Mouse (Mus musculus): ENCODE data around the gene N4bp2l2. TPM values are rescaled to one million over a fixed set of nuclear protein-coding genes. Genes with fewer than 3 reads are reported as not detected.

Gene N4bp2l2
- total and polyA plus RNA-seq, 3 experiments: 53.1 to 84.4 (median 80.0) TPM

DNA sequence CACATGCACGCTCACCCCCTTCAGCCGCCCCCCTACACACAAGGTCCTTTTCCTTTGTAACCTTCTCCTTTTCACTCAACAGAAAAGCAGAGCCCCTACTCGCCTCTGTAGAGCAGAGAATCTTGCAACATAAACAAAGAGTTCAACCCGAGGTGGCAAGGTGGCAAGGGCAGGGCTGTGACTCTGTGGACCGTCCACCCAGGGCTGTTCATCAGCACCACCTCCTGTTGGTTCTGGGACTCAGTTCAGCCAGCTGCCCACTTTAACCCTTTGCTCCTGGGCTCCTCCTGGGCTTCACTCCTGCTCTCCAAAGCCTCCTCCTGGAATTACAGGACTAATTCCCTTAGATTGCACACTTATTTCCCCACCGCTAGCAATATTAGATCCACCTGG lies 81.7 kb downstream of the N4bp2l2 start:
- Histone ChIP-seq H3K27ac (ENCODE audit: insufficient read depth, low read depth) (no peak overlapping the region), H3K9me3 (replicated peaks; ENCODE audit: low read length) (no peaks in the 10 kb centered on the region), H3K9ac (ENCODE audit: insufficient read depth, low read depth) (peak overlapping the region; percentile 1; the same call in 1 of the 2 replicates), H3K4me1 (ENCODE audit: control insufficient read depth in 1 of 2, insufficient read depth in 2 of 2) (peaks cover 13 to 16% of the 10 kb centered on the region in 2 experiments), H3K4me2 (ENCODE audit: insufficient read depth, low read depth, poor library complexity, severe bottlenecking) (no peak overlapping the region), H3K27me3 (replicated peaks) (no peaks in the 10 kb centered on the region), H3K4me3 (replicated peaks in 1 of 3; ENCODE audit: low read depth in 2 of 3, low read length in 2 of 3, poor library complexity in 1 of 3) (no peak overlapping the region), H3K36me3 (replicated peaks in 1 of 2; ENCODE audit: control insufficient read depth in 1 of 2, insufficient read depth in 1 of 2, low read length in 1 of 2) (peaks cover 0 to 25% of the 10 kb centered on the region in 2 experiments), H3K79me2 (replicated peaks; ENCODE audit: control insufficient read depth, extremely low read depth, insufficient read depth, poor library complexity, severe bottlenecking) (no peaks in the 10 kb centered on the region)
- DNase-seq (ENCODE audit: extremely low read depth): no peak
- dilution Hi-C loops (cut with MboI; ENCODE audit: extremely low pct_ligation_motif_present, extremely low pct_unique_long_range_greater_than_20kb, low sequenced_read_pairs) (no loop called here), in situ Hi-C loops (cut with MboI; ENCODE audit: low pct_ligation_motif_present, low pct_unique_long_range_greater_than_20kb, low sequenced_read_pairs) (no loop called here)
- TF ChIP-seq CTCF (conservative IDR thresholded peaks at IDR 0.05 in 1 of 2, IDR thresholded peaks at IDR 0.05 in 1 of 2; ENCODE audit: low read depth in 2 of 2, low read length in 2 of 2): no peak
- TF ChIP-seq CHD1 (IDR thresholded peaks at IDR 0.05; ENCODE audit: low read depth, low read length): no peak
- no peak for TF ChIP-seq UBTF (IDR thresholded peaks at IDR 0.05; ENCODE audit: low read depth, low read length)
- TF ChIP-seq SMC3 (IDR thresholded peaks at IDR 0.05; ENCODE audit: low read depth, low read length): no peak
- no peak for TF ChIP-seq NELFE (IDR thresholded peaks at IDR 0.05; ENCODE audit: low read depth, low read length)
- no peak for TF ChIP-seq POLR2A (IDR thresholded peaks at IDR 0.05; ENCODE audit: low read depth, low read length)
- TF ChIP-seq ZMIZ1 (IDR thresholded peaks at IDR 0.05; ENCODE audit: low read depth, low read length): no peak
- TF ChIP-seq MYC (IDR thresholded peaks at IDR 0.05; ENCODE audit: low read depth, low read length): no peak
- no peak for TF ChIP-seq MXI1 (IDR thresholded peaks at IDR 0.05; ENCODE audit: low read depth, low read length)
- no peak for TF ChIP-seq NRF1 (IDR thresholded peaks at IDR 0.05; ENCODE audit: low read depth, low read length)
- no peak for TF ChIP-seq USF1 (IDR thresholded peaks at IDR 0.05; ENCODE audit: low read depth, low read length)
- TF ChIP-seq ETS1 (conservative IDR thresholded peaks at IDR 0.05; ENCODE audit: low read depth, low read length): no peak
- no peak for TF ChIP-seq RCOR1 (conservative IDR thresholded peaks at IDR 0.05; ENCODE audit: low read depth, low read length)
- no peak for TF ChIP-seq ZKSCAN1 (IDR thresholded peaks at IDR 0.05; ENCODE audit: borderline replicate concordance, low read depth, low read length)
- no peak for TF ChIP-seq MAFK (IDR thresholded peaks at IDR 0.05; ENCODE audit: insufficient replicate concordance, low read length)
- no peak for TF ChIP-seq EP300 (IDR thresholded peaks at IDR 0.05; ENCODE audit: low read length)
- no peak for TF ChIP-seq E2F4 (IDR thresholded peaks at IDR 0.05; ENCODE audit: insufficient replicate concordance, low read depth, low read length)
- no peak for TF ChIP-seq IRF4 (IDR thresholded peaks at IDR 0.05; ENCODE audit: low read depth, low read length)
- TF ChIP-seq PAX5 (IDR thresholded peaks at IDR 0.05; ENCODE audit: low read length): no peak

- dilution Hi-C loops (cut with MboI; ENCODE audit: extremely low pct_ligation_motif_present, extremely low pct_unique_long_range_greater_than_20kb, low sequenced_read_pairs): no loop called here
- in situ Hi-C loops (cut with MboI; ENCODE audit: low pct_ligation_motif_present, low pct_unique_long_range_greater_than_20kb, low sequenced_read_pairs): no loop called here
- DNase-seq (ENCODE audit: extremely low read depth): peak; percentile 29
- Histone ChIP-seq H3K36me3 (replicated peaks in 1 of 2; ENCODE audit: control insufficient read depth in 1 of 2, insufficient read depth in 1 of 2, low read length in 1 of 2) (peaks cover 0 to 20% of the 10 kb centered on the region in 2 experiments), H3K4me3 (replicated peaks in 1 of 3; ENCODE audit: low read depth in 2 of 3, low read length in 2 of 3, poor library complexity in 1 of 3) (peak overlapping the region in 1 of 3 experiments; percentile 21), H3K4me2 (ENCODE audit: insufficient read depth, low read depth, poor library complexity, severe bottlenecking) (no peak overlapping the region), H3K27me3 (replicated peaks) (no peaks in the 10 kb centered on the region), H3K4me1 (ENCODE audit: control insufficient read depth in 1 of 2, insufficient read depth in 2 of 2) (peaks cover 13 to 16% of the 10 kb centered on the region in 2 experiments), H3K9me3 (replicated peaks; ENCODE audit: low read length) (no peaks in the 10 kb centered on the region), H3K9ac (ENCODE audit: insufficient read depth, low read depth) (peak overlapping the region; percentile 1; the same call in 1 of the 2 replicates), H3K79me2 (replicated peaks; ENCODE audit: control insufficient read depth, extremely low read depth, insufficient read depth, poor library complexity, severe bottlenecking) (no peaks in the 10 kb centered on the region), H3K27ac (ENCODE audit: insufficient read depth, low read depth) (peak overlapping the region; percentile 56; the same call in 1 of the 2 replicates)
- TF ChIP-seq ELF1 (IDR thresholded peaks at IDR 0.05; ENCODE audit: low read depth, low read length) (0 out of 2 replicates have a peak, but pooled peaks have one; percentile 12), MYC (IDR thresholded peaks at IDR 0.05; ENCODE audit: low read depth, low read length) (peak; percentile 68; the same call in 1 of the 2 replicates), MAX (IDR thresholded peaks at IDR 0.05; ENCODE audit: low read length) (0 out of 2 replicates have a peak, but pooled peaks have one; percentile 20), RCOR1 (conservative IDR thresholded peaks at IDR 0.05; ENCODE audit: low read depth, low read length) (no peak)
Observed at GRCm38 (mm10) chr5:150583622-150584336, 82.2 kb downstream of the N4bp2l2 start.
